ENCODE assay signal across 8 mouse cellular contexts in the genomic region with DNA sequence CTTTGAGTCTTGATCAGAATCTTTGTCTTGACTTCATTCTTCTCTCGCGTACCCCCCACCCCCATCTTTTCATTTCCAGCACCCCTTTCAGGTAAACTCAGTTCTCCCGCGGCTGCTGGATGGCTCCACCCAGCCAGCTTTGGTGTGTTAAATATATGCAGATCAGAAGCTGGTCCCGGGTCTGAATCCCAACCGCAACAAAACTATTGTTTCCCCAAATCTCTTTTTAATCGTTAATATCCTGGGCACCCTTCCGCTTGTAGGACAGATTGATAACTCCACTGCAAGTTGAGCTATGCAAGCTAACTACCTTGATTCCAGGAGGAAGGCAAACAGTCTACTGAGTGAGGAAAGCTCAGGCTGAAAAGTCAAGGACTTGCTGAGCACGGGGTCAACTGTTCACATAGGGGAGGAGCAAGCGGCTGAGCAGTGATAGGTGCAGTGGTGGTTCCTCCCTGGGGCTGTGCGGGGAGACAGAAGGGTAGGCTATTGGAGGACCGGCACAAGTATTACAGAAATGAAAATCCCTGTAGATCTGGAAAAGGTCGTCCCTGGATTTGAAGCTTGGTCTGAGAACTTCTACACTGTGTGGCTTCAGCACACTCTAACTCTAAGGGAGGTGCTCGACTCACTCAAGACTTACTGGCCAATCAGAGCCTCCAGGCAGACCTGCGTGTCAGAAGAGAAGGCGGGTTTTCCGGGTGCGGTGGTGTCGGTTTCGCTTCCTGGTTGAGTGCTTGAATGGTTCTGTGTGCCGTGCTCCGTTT. TPM values are rescaled to one million over a fixed set of nuclear protein-coding genes. Genes with fewer than 3 reads are reported as not detected.
DNase-seq lines count a peak whose midpoint lies in the region; ATAC-seq and TF ChIP-seq lines count a peak whose summit lies in the region.

TSS of gene B230307C23Rik (plus strand) at position 700 of the 767 bp plus-strand sequence.

- H3K4me2 ChIP-seq in kidney, embryonic 14.5 days (replicated peaks; ENCODE audit: low read depth, low read length): peak within 1 kb of the TSS; percentile 58
- H3K4me2 ChIP-seq in limb, embryonic 15.5 days: peak within 1 kb of the TSS; percentile 61

- H3K27me3 ChIP-seq in kidney, embryonic 14.5 days (ENCODE audit: control insufficient read depth, insufficient read depth, low read length): no peaks in the 10 kb centered on the region
- H3K27me3 ChIP-seq in limb, embryonic 15.5 days: no peaks in the 10 kb centered on the region

- no peaks in the 10 kb centered on the region for H3K36me3 ChIP-seq in kidney, embryonic 14.5 days (ENCODE audit: control insufficient read depth, insufficient read depth, low read length)
- H3K36me3 ChIP-seq in limb, embryonic 15.5 days: peaks cover 9% of the 10 kb centered on the region; the same call in 1 of the 2 replicates

- H3K4me3 ChIP-seq in bone marrow macrophage, adult 2 months (ENCODE audit: insufficient read depth, low read length): peak within 1 kb of the TSS; percentile 67
- H3K4me3 ChIP-seq in embryonic fibroblast, embryonic 13.5 days (ENCODE audit: insufficient read depth, low read length): peak within 1 kb of the TSS; percentile 86
- peak within 1 kb of the TSS; percentile 52 for H3K4me3 ChIP-seq in kidney, embryonic 14.5 days (ENCODE audit: low read length)
- H3K4me3 ChIP-seq in limb, embryonic 15.5 days: peak within 1 kb of the TSS; percentile 57

- peak; percentile 97 for DNase-seq in A20 (ENCODE audit: low read depth, low spot score)
- DNase-seq in heart, adult 9 months (ENCODE audit: low spot score in 2 of 2): peak; percentile 91 to 94
- DNase-seq in monocyte, adult 2 months (ENCODE audit: low read depth in 1 of 2, low spot score in 2 of 2): peak; percentile 83 to 85
- peak; percentile 87 to 90 for DNase-seq in spleen, postnatal 36 days (ENCODE audit: low spot score in 2 of 2)

- ATAC-seq in kidney, embryonic 14.5 days (ENCODE audit: low FRiP score, low TSS enrichment): peak; percentile 99
- peak; percentile 96 for ATAC-seq in limb, embryonic 15.5 days (ENCODE audit: insufficient number of reproducible peaks, low FRiP score, low TSS enrichment, low read depth)

- no peak for TF ChIP-seq CTCF in bone marrow macrophage, adult 2 months (IDR thresholded peaks at IDR 0.05; ENCODE audit: low read depth, low read length)
- no peak for TF ChIP-seq CTCF in embryonic fibroblast, embryonic 13.5 days (IDR thresholded peaks at IDR 0.05; ENCODE audit: borderline replicate concordance, insufficient read depth, low read length)

- H3K27ac ChIP-seq in bone marrow macrophage, adult 2 months (ENCODE audit: insufficient read depth, low read depth, low read length): peak within 1 kb of the TSS; percentile 95
- peak within 1 kb of the TSS; percentile 60 for H3K27ac ChIP-seq in embryonic fibroblast, embryonic 13.5 days (ENCODE audit: insufficient read depth, low read length)
- H3K27ac ChIP-seq in kidney, embryonic 14.5 days (ENCODE audit: low read depth, low read length): peak within 1 kb of the TSS; percentile 88
- peak within 1 kb of the TSS; percentile 90 for H3K27ac ChIP-seq in limb, embryonic 15.5 days

- no peak for TF ChIP-seq POLR2A in bone marrow macrophage, adult 2 months (IDR thresholded peaks at IDR 0.05; ENCODE audit: borderline replicate concordance, low read depth, low read length)
- peak; percentile 74 for TF ChIP-seq POLR2A in embryonic fibroblast, embryonic 13.5 days (IDR thresholded peaks at IDR 0.05; ENCODE audit: low read depth, low read length)

- peak within 1 kb of the TSS; percentile 58 for H3K9ac ChIP-seq in kidney, embryonic 14.5 days (ENCODE audit: low read depth, low read length)
- H3K9ac ChIP-seq in limb, embryonic 15.5 days: peak within 1 kb of the TSS; percentile 38

- WGBS in kidney, embryonic 14.5 days: 1% methylated on average over 22 of the region's 22 CpGs
- WGBS in limb, embryonic 15.5 days: 4% methylated on average over 22 of the region's 22 CpGs

- peaks cover 16% of the 10 kb centered on the region for H3K4me1 ChIP-seq in bone marrow macrophage, adult 2 months (ENCODE audit: control insufficient read depth, insufficient read depth, low read length)
- H3K4me1 ChIP-seq in embryonic fibroblast, embryonic 13.5 days (ENCODE audit: control insufficient read depth, insufficient read depth, low read length): 0 out of 2 replicates have a peak, but pooled peaks cover 2% of the 10 kb centered on the region
- H3K4me1 ChIP-seq in kidney, embryonic 14.5 days (ENCODE audit: control insufficient read depth, insufficient read depth, low read length): 0 out of 2 replicates have a peak, but pooled peaks cover 3% of the 10 kb centered on the region
- peaks cover 7% of the 10 kb centered on the region for H3K4me1 ChIP-seq in limb, embryonic 15.5 days

- H3K9me3 ChIP-seq in kidney, embryonic 14.5 days (ENCODE audit: control insufficient read depth, low read length): peaks cover 5% of the 10 kb centered on the region; the same call in 1 of the 2 replicates
- no peaks in the 10 kb centered on the region; the same call in 1 of the 2 replicates for H3K9me3 ChIP-seq in limb, embryonic 15.5 days

RNA-seq across cellular contexts. Expression of gene B230307C23Rik, which starts in this region (rescaled TPM):
- 13.2 and 14.3 TPM in 2 replicates for polyA plus RNA-seq in bone marrow macrophage, adult 2 months (2012; ENCODE audit: insufficient read depth, insufficient read length, missing spikeins)
- 13.8 and 25.3 TPM in 2 replicates for polyA plus RNA-seq in embryonic fibroblast, embryonic 13.5 days (2011; ENCODE audit: insufficient read length, low read depth, missing spikeins)
- polyA plus RNA-seq in kidney, embryonic 14.5 days (2014; fragmentation: Nextera tagmentation; extraction: Ambion mirVana): 28.8 and 29.3 TPM in 2 replicates
- polyA plus RNA-seq in limb, embryonic 15.5 days (2015; fragmentation: Nextera tagmentation; extraction: Ambion mirVana): 22.2 and 32.7 TPM in 2 replicates

Comparison
In these comparisons a context has a peak if more than half of its experiments do, and no peak if none do; other contexts are left out.
1. Peak in every context shown above with its lines: DNase-seq, ATAC-seq, H3K4me3 ChIP-seq and H3K27ac ChIP-seq.